Mouse (Mus musculus) cerebellum, adult 2 months (tissue): ENCODE data around the gene Pmm2. TPM values are rescaled to one million over a fixed set of nuclear protein-coding genes. Genes with fewer than 3 reads are reported as not detected.

Source experiments
- DNase-seq, 2 experiments: peaks; one replicate each; pipeline ENCODE4 v3.0.0; 2021
- H3K27ac ChIP-seq: fragments of 200-500 bp; 2 replicates; pipeline ENCODE4 v1.5.1; 2012; ENCODE audit warnings: low read length, control low read depth, inconsistent platforms; ENCODE audit not compliant: insufficient read depth
- H3K27me3 ChIP-seq: fragments of 200-500 bp; 2 replicates; pipeline ENCODE4 v1.6.1; 2012; ENCODE audit warnings: inconsistent platforms, mild to moderate bottlenecking, low read length, moderate library complexity; ENCODE audit not compliant: control insufficient read depth, insufficient read depth
- H3K4me1 ChIP-seq: fragments of 200-500 bp; 2 replicates; pipeline ENCODE4 v1.6.1; 2011; ENCODE audit warnings: low read length; ENCODE audit not compliant: control insufficient read depth, insufficient read depth
- H3K4me3 ChIP-seq: fragments of 200-500 bp; replicated peaks from 2 replicates; pipeline ENCODE3; 2011; ENCODE audit warnings: mild to moderate bottlenecking, low read depth, low read length, control low read depth; ENCODE audit not compliant: insufficient read depth
- CTCF ChIP-seq: fragments of 200-500 bp; IDR thresholded peaks from 2 replicates; pipeline ENCODE4 v1.5.1; 2011; ENCODE audit warnings: low read depth, mild to moderate bottlenecking, control low read depth, low read length, moderate library complexity, borderline replicate concordance; ENCODE audit not compliant: insufficient read depth
- POLR2A ChIP-seq: fragments of 200-500 bp; IDR thresholded peaks from 2 replicates; pipeline ENCODE4 v1.6.1; 2011; ENCODE audit warnings: low read length, control low read depth, borderline replicate concordance; ENCODE audit not compliant: insufficient read depth
- WGBS: fragments of 180-500 bp; shearing (Covaris S2); methylation state at CpG from one replicate; pipeline ENCODE4 v1.1.7; 2018; 5-methylcytosine and 5-hydroxymethylcytosine counted together
- polyA plus RNA-seq: library from polyadenylated mRNA; depleted of rRNA; stranded (reverse); fragments of >200 nt; gene quantifications from 2 replicates; pipeline ENCODE4 v1.2.3, GENCODE M21; 2012

The Pmm2 gene
- polyA plus RNA-seq, 1 experiment: 39.2 TPM

- no peak for DNase-seq
- no peak overlapping the region for H3K4me3 ChIP-seq
- H3K27ac ChIP-seq: no peak overlapping the region
- H3K4me1 ChIP-seq: no peaks in the 10 kb centered on the region; the same call in 1 of the 2 replicates
- H3K27me3 ChIP-seq: no peaks in the 10 kb centered on the region
- WGBS: 20% methylated on average over 4 of the region's 4 CpGs
- no peak for TF ChIP-seq CTCF
- no peak for TF ChIP-seq POLR2A
Measured at GRCm38 (mm10) chr16:8613039-8613438, 24.4 kb upstream of the Pmm2 start.

- no peaks in the 10 kb centered on the region for H3K27me3 ChIP-seq
- DNase-seq: no peak
- H3K4me1 ChIP-seq: no peaks in the 10 kb centered on the region; the same call in 1 of the 2 replicates
- 67% methylated on average over 3 of the region's 3 CpGs for WGBS
- TF ChIP-seq POLR2A (no peak), CTCF (no peak)
- no peak overlapping the region for H3K27ac ChIP-seq
- no peak overlapping the region for H3K4me3 ChIP-seq
Measured at GRCm38 (mm10) chr16:8613447-8613846, 24.0 kb upstream of the Pmm2 start.

GRCm38 (mm10) chr16:8619659-8620314, 17.7 kb upstream of the Pmm2 start:
- no peaks in the 10 kb centered on the region for H3K27me3 ChIP-seq
- 59% methylated on average over 10 of the region's 10 CpGs for WGBS
- H3K4me3 ChIP-seq: no peak overlapping the region
- H3K27ac ChIP-seq: no peak overlapping the region
- TF ChIP-seq CTCF (no peak), POLR2A (no peak)
- H3K4me1 ChIP-seq: no peaks in the 10 kb centered on the region
- DNase-seq: no peak

GRCm38 (mm10) chr16:8620315-8621115, 17.0 kb upstream of the Pmm2 start:
- 74% methylated on average over 16 of the region's 16 CpGs for WGBS
- Histone ChIP-seq H3K4me3 (no peak overlapping the region), H3K27ac (no peak overlapping the region), H3K27me3 (no peaks in the 10 kb centered on the region), H3K4me1 (no peaks in the 10 kb centered on the region)
- DNase-seq: no peak
- TF ChIP-seq POLR2A: no peak
- no peak for TF ChIP-seq CTCF

GRCm38 (mm10) chr16:8630419-8630818, 7.1 kb upstream of the Pmm2 start:
- Histone ChIP-seq H3K27me3 (no peaks in the 10 kb centered on the region; the same call in 1 of the 2 replicates), H3K27ac (no peak overlapping the region), H3K4me1 (no peaks in the 10 kb centered on the region), H3K4me3 (no peak overlapping the region)
- DNase-seq: no peak
- TF ChIP-seq CTCF: no peak
- no peak for TF ChIP-seq POLR2A
- 55% methylated on average over 2 of the region's 2 CpGs for WGBS

GRCm38 (mm10) chr16:8631428-8631827, 6.0 kb upstream of the Pmm2 start:
- 91% methylated on average over 5 of the region's 5 CpGs for WGBS
- Histone ChIP-seq H3K4me3 (no peak overlapping the region), H3K4me1 (peaks cover 7% of the 10 kb centered on the region; the same call in 1 of the 2 replicates), H3K27me3 (no peaks in the 10 kb centered on the region; the same call in 1 of the 2 replicates), H3K27ac (no peak overlapping the region)
- no peak for DNase-seq
- no peak for TF ChIP-seq CTCF

GRCm38 (mm10) chr16:8636867-8637216, 632 bp upstream of the Pmm2 start:
- peaks cover 7% of the 10 kb centered on the region; the same call in 1 of the 2 replicates for H3K4me1 ChIP-seq
- WGBS: under 1% methylated on average over 13 of the region's 13 CpGs
- TF ChIP-seq POLR2A (no peak), CTCF (no peak)
- no peaks in the 10 kb centered on the region for H3K27me3 ChIP-seq
- DNase-seq: no peak
- peak overlapping the region; percentile 70 for H3K4me3 ChIP-seq
- H3K27ac ChIP-seq: peak overlapping the region; percentile 6; the same call in 1 of the 2 replicates

GRCm38 (mm10) chr16:8638131-8638530, 657 bp downstream of the Pmm2 start:
- Histone ChIP-seq H3K27ac (no peak overlapping the region), H3K4me3 (peak overlapping the region; percentile 70), H3K4me1 (peaks cover 7% of the 10 kb centered on the region; the same call in 1 of the 2 replicates), H3K27me3 (no peaks in the 10 kb centered on the region)
- no peak for DNase-seq
- TF ChIP-seq CTCF (no peak), POLR2A (no peak)
- WGBS: 42% methylated on average over 7 of the region's 7 CpGs
